Mouse (Mus musculus) central nervous system, embryonic 14 days (tissue): ENCODE data around the gene Olfr566. TPM values are rescaled to one million over a fixed set of nuclear protein-coding genes. Genes with fewer than 3 reads are reported as not detected.

Experiments used
- polyA plus RNA-seq: library from polyadenylated mRNA; depleted of rRNA; stranded (reverse); fragments of >200 nt; gene quantifications from 2 replicates; pipeline ENCODE4 v1.2.3, GENCODE M21; 2012; rRNA removed

Olfr566 gene
- polyA plus RNA-seq, result not detected in 2 replicates

DNA sequence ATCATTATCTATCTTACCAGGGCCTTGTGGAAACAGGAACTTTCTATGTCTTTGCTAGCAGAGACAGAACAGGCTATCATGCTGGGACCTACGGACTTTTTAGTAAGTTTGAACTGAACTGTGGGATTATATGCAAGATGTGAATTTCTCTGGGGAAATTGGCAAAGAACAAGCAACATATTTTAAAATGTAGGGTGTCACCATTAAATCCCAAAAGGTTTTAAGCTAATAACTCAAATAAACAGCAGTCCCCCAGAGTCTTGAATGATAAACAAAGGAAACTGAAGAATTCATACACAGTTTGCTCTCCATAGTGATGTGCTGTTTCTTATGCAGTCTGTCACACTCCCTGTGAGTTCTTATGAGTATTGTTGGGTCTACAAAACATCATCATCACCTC, at the start of gene Olfr566:
Gene Olfr566, minus strand, starts transcription at position 101 of the 400 bp plus-strand sequence.

GRCm38 (mm10) chr7:102890782-102891181, 32.2 kb upstream of the Olfr566 start, which contains the start of gene Olfr569:
Gene Olfr569, minus strand, starts transcription at chr7:102890882.

GRCm38 (mm10) chr7:102876822-102877221, 18.3 kb upstream of the Olfr566 start, which contains the start of gene Olfr568:
Gene Olfr568, plus strand, starts transcription at chr7:102877122.

Other genes starting within 250 kb of the Olfr566 start
- gene Olfr553, start 240.5 kb downstream of the Olfr566 start, polyA plus RNA-seq, result not detected in 2 replicates
- gene Olfr554, start 220.3 kb downstream of the Olfr566 start, polyA plus RNA-seq, result not detected in 2 replicates
- not detected in 2 replicates for gene Olfr555, start 199.9 kb downstream of the Olfr566 start, polyA plus RNA-seq
- gene Olfr556, start 193.9 kb downstream of the Olfr566 start, polyA plus RNA-seq, result not detected in 2 replicates
- 14.8 and 22.7 TPM in 2 replicates for gene Trim68, start 171.4 kb downstream of the Olfr566 start, polyA plus RNA-seq
- not detected in 2 replicates for gene Olfr557, start 162.9 kb downstream of the Olfr566 start, polyA plus RNA-seq
- 0.07 and 0.29 TPM in 2 replicates for gene Olfr558, start 156.6 kb downstream of the Olfr566 start, polyA plus RNA-seq
- gene Olfr33, start 139.7 kb downstream of the Olfr566 start, polyA plus RNA-seq, result not detected in 2 replicates
- not detected in 2 replicates for gene Olfr559, start 131.3 kb downstream of the Olfr566 start, polyA plus RNA-seq
- not detected in 2 replicates for gene Olfr560, start 99.4 kb downstream of the Olfr566 start, polyA plus RNA-seq
- gene Olfr78, start 99.3 kb downstream of the Olfr566 start, polyA plus RNA-seq, result 0.09 and 0.43 TPM in 2 replicates
- gene Olfr561, start 87.5 kb downstream of the Olfr566 start, polyA plus RNA-seq, result not detected in 2 replicates
- gene Olfr564, start 55.3 kb downstream of the Olfr566 start, polyA plus RNA-seq, result not detected in 2 replicates
- not detected in 2 replicates for gene Olfr568, start 18.4 kb upstream of the Olfr566 start, polyA plus RNA-seq
- gene Olfr569, start 32.1 kb upstream of the Olfr566 start, polyA plus RNA-seq, result not detected in 2 replicates
- 0.12 and 0.13 TPM in 2 replicates for gene Olfr570, start 35.8 kb upstream of the Olfr566 start, polyA plus RNA-seq
- gene Olfr571, start 58.8 kb upstream of the Olfr566 start, polyA plus RNA-seq, result 0.09 TPM in 1 of 2 replicates, not detected in the other
- not detected in 2 replicates for gene Olfr572, start 65.6 kb upstream of the Olfr566 start, polyA plus RNA-seq
- gene Olfr573-ps1, start 83.8 kb upstream of the Olfr566 start, polyA plus RNA-seq, result not detected in 2 replicates
- not detected in 2 replicates for gene Olfr574, start 89.7 kb upstream of the Olfr566 start, polyA plus RNA-seq
- gene Olfr575, start 100.0 kb upstream of the Olfr566 start, polyA plus RNA-seq, result not detected in 2 replicates
- gene Olfr576, start 103.9 kb upstream of the Olfr566 start, polyA plus RNA-seq, result not detected in 2 replicates
- gene Olfr577, start 117.2 kb upstream of the Olfr566 start, polyA plus RNA-seq, result not detected in 2 replicates
- not detected in 2 replicates for gene Olfr578, start 130.6 kb upstream of the Olfr566 start, polyA plus RNA-seq
- gene Olfr582, start 179.3 kb upstream of the Olfr566 start, polyA plus RNA-seq, result not detected in 2 replicates
- not detected in 2 replicates for gene Olfr583, start 192.5 kb upstream of the Olfr566 start, polyA plus RNA-seq
- gene Olfr584, start 223.1 kb upstream of the Olfr566 start, polyA plus RNA-seq, result not detected in 2 replicates
- gene Olfr585, start 239.0 kb upstream of the Olfr566 start, polyA plus RNA-seq, result not detected in 2 replicates